Mouse (Mus musculus) olfactory bulb, adult 2 months (tissue): Measurements from ENCODE around the gene Pam. TPM values are rescaled to one million over a fixed set of nuclear protein-coding genes. Genes with fewer than 3 reads are reported as not detected.

ENCODE experiments used
- H3K27ac ChIP-seq: fragments of 200-500 bp; 2 replicates; pipeline ENCODE4 v1.5.1; 2012; ENCODE audit warnings: low read depth, low read length; ENCODE audit not compliant: insufficient read depth
- H3K4me1 ChIP-seq: fragments of 200-500 bp; 2 replicates; pipeline ENCODE4 v1.6.1; 2012; ENCODE audit warnings: low read length; ENCODE audit not compliant: control insufficient read depth, insufficient read depth
- H3K4me3 ChIP-seq: fragments of 200-500 bp; 2 replicates; pipeline ENCODE4 v1.5.1; 2012; ENCODE audit warnings: mild to moderate bottlenecking, low read depth, low read length, moderate library complexity; ENCODE audit not compliant: insufficient read depth
- CTCF ChIP-seq: fragments of 200-500 bp; IDR thresholded peaks from 2 replicates; pipeline ENCODE4 v1.5.1; 2012; ENCODE audit warnings: low read depth, mild to moderate bottlenecking, low read length, moderate library complexity; ENCODE audit not compliant: insufficient read depth
- POLR2A ChIP-seq: fragments of 200-500 bp; IDR thresholded peaks from 2 replicates; pipeline ENCODE4 v1.6.1; 2012; ENCODE audit warnings: mild to moderate bottlenecking, low read depth, low read length, moderate library complexity; ENCODE audit not compliant: insufficient read depth
- whole genome bisulfite sequencing: fragments of 180-500 bp; shearing (Covaris S2); methylation state at CpG from one replicate; pipeline ENCODE4 v1.1.7; 2018; 5-methylcytosine and 5-hydroxymethylcytosine counted together
- polyA plus RNA-seq: library from polyadenylated mRNA; stranded (reverse); fragments of >200 nt; gene quantifications from 2 replicates; pipeline ENCODE4 v1.2.4, GENCODE M21; 2012; ENCODE audit warnings: low replicate concordance; ENCODE audit not compliant: missing spikeins, insufficient read depth, insufficient read length

Gene Pam
- polyA plus RNA-seq, 1 experiment = not detected

DNA sequence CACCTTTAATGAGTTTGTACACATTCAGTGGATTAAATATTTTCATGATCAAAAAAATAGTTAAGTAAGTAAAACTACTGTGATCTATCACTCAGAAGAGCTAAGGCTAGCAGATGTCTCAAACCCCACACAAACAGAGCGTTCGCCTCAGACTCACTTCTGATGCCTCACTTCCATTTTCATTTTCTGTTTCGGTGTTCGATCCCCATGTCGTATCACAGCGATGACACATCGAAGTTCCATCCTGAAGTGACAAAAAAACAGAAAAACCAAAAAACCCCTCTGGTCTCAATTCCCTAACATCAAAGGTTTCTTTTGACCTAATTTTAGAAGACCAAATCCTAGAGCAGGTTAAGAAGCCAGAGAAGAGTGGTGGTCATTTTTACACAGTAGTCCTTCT is 349.2 kb downstream of the Pam start:
- 97% methylated on average over 7 of the region's 7 CpGs for WGBS
- no peak overlapping the region for H3K27ac ChIP-seq
- TF ChIP-seq CTCF (no peak), POLR2A (no peak)
- no peaks in the 10 kb centered on the region for H3K4me1 ChIP-seq
- no peak overlapping the region for H3K4me3 ChIP-seq

- TF ChIP-seq POLR2A (no peak), CTCF (no peak)
- Histone ChIP-seq H3K4me1 (no peaks in the 10 kb centered on the region), H3K27ac (no peak overlapping the region), H3K4me3 (no peak overlapping the region)
- WGBS = 94% methylated on average over 4 of the region's 4 CpGs
Measured at GRCm38 (mm10) chr1:97745712-97746111, 349.7 kb downstream of the Pam start.
